Mouse (Mus musculus): ENCODE measurements around the gene Proser3. TPM values are rescaled to one million over a fixed set of nuclear protein-coding genes. Genes with fewer than 3 reads are reported as not detected.

Gene Proser3
- total and polyA plus RNA-seq, 2 experiments from 2014 or later: 2.5 to 7.1 TPM

GRCm38 (mm10) chr7:30533941-30534632 is 18.0 kb downstream of the Proser3 start:
- Histone ChIP-seq H3K4me2 (ENCODE audit: low read depth, low read length) (peak overlapping the region; percentile 86), H3K4me3 (ENCODE audit: low read depth, low read length) (peak overlapping the region; percentile 58), H3K27me3 (ENCODE audit: control insufficient read depth, insufficient read depth, low read length) (no peaks in the 10 kb centered on the region), H3K27ac (ENCODE audit: low read depth) (no peak overlapping the region), H3K9ac (replicated peaks; ENCODE audit: low read depth, low read length) (peak overlapping the region; percentile 60), H3K9me3 (replicated peaks; ENCODE audit: control insufficient read depth, low read length) (no peaks in the 10 kb centered on the region), H3K36me3 (replicated peaks; ENCODE audit: control insufficient read depth, insufficient read depth, low read length) (peaks cover 22% of the 10 kb centered on the region), H3K4me1 (ENCODE audit: control insufficient read depth, insufficient read depth) (peaks cover 21% of the 10 kb centered on the region)
- no peak for DNase-seq (ENCODE audit: low spot score)
- ATAC-seq (ENCODE audit: insufficient read depth, low read depth): peak; percentile 7; the same call in 1 of the 2 replicates
- TF ChIP-seq EP300 (IDR thresholded peaks at IDR 0.05; ENCODE audit: low read depth) (no peak), CTCF (IDR thresholded peaks at IDR 0.05; ENCODE audit: low read depth) (no peak)
- 14% methylated on average over 23 of the region's 26 CpGs for WGBS

GRCm38 (mm10) chr7:30532931-30533330 is 19.2 kb downstream of the Proser3 start:
- Histone ChIP-seq H3K36me3 (replicated peaks; ENCODE audit: control insufficient read depth, insufficient read depth, low read length) (peaks cover 33% of the 10 kb centered on the region), H3K4me3 (ENCODE audit: low read depth, low read length) (no peak overlapping the region), H3K9me3 (replicated peaks; ENCODE audit: control insufficient read depth, low read length) (no peaks in the 10 kb centered on the region), H3K27ac (ENCODE audit: low read depth) (no peak overlapping the region), H3K4me1 (ENCODE audit: control insufficient read depth, insufficient read depth) (peaks cover 21% of the 10 kb centered on the region), H3K4me2 (ENCODE audit: low read depth, low read length) (peak overlapping the region; percentile 27; the same call in 1 of the 2 replicates), H3K27me3 (ENCODE audit: control insufficient read depth, insufficient read depth, low read length) (no peaks in the 10 kb centered on the region), H3K9ac (replicated peaks; ENCODE audit: low read depth, low read length) (no peak overlapping the region)
- 19% methylated on average over 8 of the region's 8 CpGs for WGBS
- ATAC-seq (ENCODE audit: insufficient read depth, low read depth) (peak; percentile 27), DNase-seq (ENCODE audit: low spot score) (peak; percentile 47)
- TF ChIP-seq CTCF (IDR thresholded peaks at IDR 0.05; ENCODE audit: low read depth): no peak
- no peak for TF ChIP-seq EP300 (IDR thresholded peaks at IDR 0.05; ENCODE audit: low read depth)

- H3K27me3 ChIP-seq (ENCODE audit: control insufficient read depth, insufficient read depth, low read length): no peaks in the 10 kb centered on the region
- ATAC-seq (ENCODE audit: insufficient read depth, low read depth) (no peak), DNase-seq (ENCODE audit: low spot score) (no peak)
- H3K4me3 ChIP-seq (ENCODE audit: low read depth, low read length): no peak overlapping the region
- 82% methylated on average over 9 of the region's 9 CpGs for WGBS
- peaks cover 47% of the 10 kb centered on the region for H3K36me3 ChIP-seq (replicated peaks; ENCODE audit: control insufficient read depth, insufficient read depth, low read length)
- H3K9me3 ChIP-seq (replicated peaks; ENCODE audit: control insufficient read depth, low read length): no peaks in the 10 kb centered on the region
- no peak overlapping the region for H3K27ac ChIP-seq (ENCODE audit: low read depth)
- TF ChIP-seq CTCF (IDR thresholded peaks at IDR 0.05; ENCODE audit: low read depth) (no peak), EP300 (IDR thresholded peaks at IDR 0.05; ENCODE audit: low read depth) (no peak)
- H3K4me2 ChIP-seq (ENCODE audit: low read depth, low read length): no peak overlapping the region
- no peak overlapping the region for H3K9ac ChIP-seq (replicated peaks; ENCODE audit: low read depth, low read length)
- peaks cover 21% of the 10 kb centered on the region for H3K4me1 ChIP-seq (ENCODE audit: control insufficient read depth, insufficient read depth)
Observed at GRCm38 (mm10) chr7:30531291-30531815, 20.7 kb downstream of the Proser3 start.

- Histone ChIP-seq H3K4me1 (ENCODE audit: control insufficient read depth, insufficient read depth) (no peaks in the 10 kb centered on the region), H3K9ac (replicated peaks; ENCODE audit: low read depth, low read length) (no peak overlapping the region)
Observed at GRCm38 (mm10) chr7:30526981-30527380, 25.1 kb downstream of the Proser3 start.

GRCm38 (mm10) chr7:30526399-30526798 is 25.7 kb downstream of the Proser3 start:
- ATAC-seq (ENCODE audit: insufficient read depth, low read depth) (no peak), DNase-seq (ENCODE audit: low spot score) (no peak)
- peaks cover 60% of the 10 kb centered on the region for H3K36me3 ChIP-seq (replicated peaks; ENCODE audit: control insufficient read depth, insufficient read depth, low read length)
- H3K4me1 ChIP-seq (ENCODE audit: control insufficient read depth, insufficient read depth): no peaks in the 10 kb centered on the region
- no peak overlapping the region for H3K27ac ChIP-seq (ENCODE audit: low read depth)
- TF ChIP-seq EP300 (IDR thresholded peaks at IDR 0.05; ENCODE audit: low read depth): no peak
- TF ChIP-seq CTCF (IDR thresholded peaks at IDR 0.05; ENCODE audit: low read depth): no peak
- H3K27me3 ChIP-seq (ENCODE audit: control insufficient read depth, insufficient read depth, low read length): no peaks in the 10 kb centered on the region
- 48% methylated on average over 17 of the region's 17 CpGs for WGBS
- no peaks in the 10 kb centered on the region for H3K9me3 ChIP-seq (replicated peaks; ENCODE audit: control insufficient read depth, low read length)
- no peak overlapping the region for H3K4me2 ChIP-seq (ENCODE audit: low read depth, low read length)
- H3K4me3 ChIP-seq (ENCODE audit: low read depth, low read length): no peak overlapping the region
- no peak overlapping the region for H3K9ac ChIP-seq (replicated peaks; ENCODE audit: low read depth, low read length)

More at GRCm38 (mm10) chr7:30526981-30527380, 25.1 kb downstream of the Proser3 start:
- no peak for ATAC-seq (ENCODE audit: insufficient read depth, low read depth)
- WGBS: 88% methylated on average over 14 of the region's 14 CpGs
- Histone ChIP-seq H3K36me3 (replicated peaks; ENCODE audit: control insufficient read depth, insufficient read depth, low read length) (peaks cover 63% of the 10 kb centered on the region), H3K27ac (ENCODE audit: low read depth) (no peak overlapping the region), H3K4me2 (ENCODE audit: low read depth, low read length) (no peak overlapping the region), H3K4me3 (ENCODE audit: low read depth, low read length) (no peak overlapping the region), H3K27me3 (ENCODE audit: control insufficient read depth, insufficient read depth, low read length) (no peaks in the 10 kb centered on the region), H3K9me3 (replicated peaks; ENCODE audit: control insufficient read depth, low read length) (no peaks in the 10 kb centered on the region)
- no peak for DNase-seq (ENCODE audit: low spot score)
- no peak for TF ChIP-seq CTCF (IDR thresholded peaks at IDR 0.05; ENCODE audit: low read depth)
- TF ChIP-seq EP300 (IDR thresholded peaks at IDR 0.05; ENCODE audit: low read depth): no peak

All from heart, postnatal 0 days (tissue).